Mouse (Mus musculus) neural tube, embryonic 14.5 days (tissue): ENCODE results near the gene Aff4. TPM values are rescaled to one million over a fixed set of nuclear protein-coding genes. Genes with fewer than 3 reads are reported as not detected.
"Not testable (repeated sequence)": the region's sequence is repeated elsewhere in the genome, so short reads cannot be mapped to it uniquely, and the experiment has no call there.

Source experiments
- ATAC-seq: fragments of 200-750 bp; cut with Nextera tagmentation; 2 replicates; pipeline ENCODE4 v1.8.0; 2017; ENCODE audit warnings: low read depth, mild to moderate bottlenecking, moderate TSS enrichment, moderate library complexity
- H3K27ac ChIP-seq: fragments of 300-500 bp; sonication (generic); 2 replicates; pipeline ENCODE4 v1.5.1; 2014; ENCODE audit warnings: low read depth, mild to moderate bottlenecking, control low read depth, low read length, moderate library complexity, mixed read lengths
- H3K27me3 ChIP-seq: fragments of 300-500 bp; sonication (generic); 2 replicates; pipeline ENCODE4 v1.6.1; 2014; ENCODE audit warnings: low read length; ENCODE audit not compliant: control insufficient read depth, insufficient read depth
- H3K36me3 ChIP-seq: fragments of 300-500 bp; sonication (generic); 2 replicates; pipeline ENCODE4 v1.6.1; 2014; ENCODE audit warnings: low read length, mixed read lengths; ENCODE audit not compliant: control insufficient read depth, insufficient read depth
- H3K4me1 ChIP-seq: fragments of 300-500 bp; sonication (generic); 2 replicates; pipeline ENCODE4 v1.6.1; 2014; ENCODE audit warnings: low read length; ENCODE audit not compliant: control insufficient read depth, insufficient read depth
- H3K4me2 ChIP-seq: fragments of 300-500 bp; sonication (generic); 2 replicates; pipeline ENCODE4 v1.6.1; 2014; ENCODE audit warnings: mild to moderate bottlenecking, low read depth, low read length, control low read depth
- H3K4me3 ChIP-seq: fragments of 300-500 bp; sonication (generic); 2 replicates; pipeline ENCODE4 v1.5.1; 2014; ENCODE audit warnings: low read depth, low read length, control low read depth, mixed read lengths
- H3K9ac ChIP-seq: fragments of 300-500 bp; sonication (generic); replicated peaks from 2 replicates; pipeline ENCODE4 v1.6.1; 2014; ENCODE audit warnings: low read depth, mild to moderate bottlenecking, control low read depth, low read length, mixed read lengths
- H3K9me3 ChIP-seq: fragments of 300-500 bp; sonication (generic); 2 replicates; pipeline ENCODE4 v1.6.1; 2016; ENCODE audit warnings: low read length; ENCODE audit not compliant: control insufficient read depth
- WGBS: fragments of 180-500 bp; shearing (Covaris S2); extraction: QIAGEN DNeasy Blood & Tissue Kit; methylation state at CpG from one replicate; pipeline ENCODE4 v1.1.7; 2014; 5-methylcytosine and 5-hydroxymethylcytosine counted together
- polyA plus RNA-seq: library from polyadenylated mRNA; unstranded; fragments of >200 nt; fragmentation: Nextera tagmentation; extraction: Ambion mirVana; gene quantifications from 2 replicates; pipeline ENCODE4 v1.2.1, GENCODE M21; 2014

Gene Aff4
- polyA plus RNA-seq, 1 experiment from 2014 or later: 95.0 TPM

- Histone ChIP-seq H3K9ac (no peak overlapping the region), H3K36me3 (peaks cover 17% of the 10 kb centered on the region; the same call in 1 of the 2 replicates)
- ATAC-seq: no peak
These were observed 18.5 kb upstream of the Aff4 start for GRCm38 (mm10) chr11:53332076-53332680.

DNA sequence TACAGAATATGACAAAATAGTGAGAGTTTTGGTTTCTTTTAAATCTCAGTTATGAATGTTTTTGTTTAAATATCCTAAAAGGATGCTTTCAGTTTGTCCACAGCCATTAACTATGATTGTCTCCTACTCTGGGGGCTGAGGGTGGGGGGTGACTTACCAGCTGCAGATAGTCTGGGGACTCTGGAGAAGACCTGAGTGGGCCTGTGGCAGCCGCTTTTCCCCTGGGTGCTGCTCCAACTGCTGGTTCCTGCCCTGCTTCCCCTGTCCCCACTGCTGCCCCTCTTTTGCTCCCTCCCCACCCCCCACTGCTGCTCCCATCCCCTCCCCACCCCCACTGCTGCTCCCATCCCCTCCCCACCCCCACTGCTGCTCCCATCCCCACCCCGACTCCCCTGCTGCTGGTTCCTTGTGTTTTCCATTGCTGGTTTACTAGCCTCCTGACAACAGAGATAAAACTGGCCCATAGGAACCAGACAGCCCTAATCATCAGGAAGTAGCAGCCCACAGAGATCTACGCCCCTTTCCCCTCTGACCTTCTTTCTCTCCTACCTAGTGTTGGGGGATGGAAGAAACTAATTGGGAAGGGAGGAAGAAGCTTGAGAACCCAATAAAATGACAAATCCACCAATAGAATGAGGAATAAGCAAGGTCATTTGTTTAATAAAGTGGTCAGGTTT, 15.0 kb upstream of the Aff4 start:
- no peak for ATAC-seq
- Histone ChIP-seq H3K4me2 (no peak overlapping the region), H3K9me3 (no peaks in the 10 kb centered on the region), H3K4me1 (no peaks in the 10 kb centered on the region), H3K27ac (no peak overlapping the region), H3K4me3 (no peak overlapping the region), H3K36me3 (peaks cover 8% of the 10 kb centered on the region; the same call in 1 of the 2 replicates), H3K9ac (no peak overlapping the region), H3K27me3 (no peaks in the 10 kb centered on the region)
- WGBS: 23% methylated on average over 3 of the region's 3 CpGs

More at GRCm38 (mm10) chr11:53332076-53332680, 18.5 kb upstream of the Aff4 start:
- Histone ChIP-seq H3K27ac (no peak overlapping the region), H3K9me3 (no peaks in the 10 kb centered on the region), H3K4me2 (no peak overlapping the region), H3K4me3 (no peak overlapping the region), H3K4me1 (no peaks in the 10 kb centered on the region), H3K27me3 (no peaks in the 10 kb centered on the region)
- WGBS: 93% methylated on average over 14 of the region's 14 CpGs

DNA sequence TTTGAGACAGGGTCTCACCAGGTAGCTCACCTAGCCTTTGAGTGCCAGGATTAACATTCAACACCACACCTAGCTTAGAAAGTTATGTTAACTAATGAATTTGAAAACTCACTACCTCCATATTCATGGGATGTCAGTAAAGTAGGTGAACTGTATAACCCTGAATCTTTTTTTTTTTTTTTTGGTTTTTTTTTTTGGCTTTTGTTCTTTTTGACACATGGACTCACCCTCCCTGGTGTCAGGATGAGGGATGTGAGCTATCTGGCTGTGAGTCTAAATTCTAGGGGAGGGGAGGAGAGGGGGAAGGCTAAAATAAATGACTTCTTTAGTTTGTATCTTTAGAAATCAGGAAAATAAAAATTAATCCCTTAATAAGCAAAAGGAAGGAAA, 14.5 kb upstream of the Aff4 start:
- no peak overlapping the region for H3K4me2 ChIP-seq
- H3K4me3 ChIP-seq: no peak overlapping the region
- no peak for ATAC-seq
- no peaks in the 10 kb centered on the region for H3K27me3 ChIP-seq
- no peaks in the 10 kb centered on the region for H3K9me3 ChIP-seq
- peaks cover 6% of the 10 kb centered on the region; the same call in 1 of the 2 replicates for H3K36me3 ChIP-seq
- H3K9ac ChIP-seq: no peak overlapping the region
- no peaks in the 10 kb centered on the region for H3K4me1 ChIP-seq
- no peak overlapping the region for H3K27ac ChIP-seq

DNA sequence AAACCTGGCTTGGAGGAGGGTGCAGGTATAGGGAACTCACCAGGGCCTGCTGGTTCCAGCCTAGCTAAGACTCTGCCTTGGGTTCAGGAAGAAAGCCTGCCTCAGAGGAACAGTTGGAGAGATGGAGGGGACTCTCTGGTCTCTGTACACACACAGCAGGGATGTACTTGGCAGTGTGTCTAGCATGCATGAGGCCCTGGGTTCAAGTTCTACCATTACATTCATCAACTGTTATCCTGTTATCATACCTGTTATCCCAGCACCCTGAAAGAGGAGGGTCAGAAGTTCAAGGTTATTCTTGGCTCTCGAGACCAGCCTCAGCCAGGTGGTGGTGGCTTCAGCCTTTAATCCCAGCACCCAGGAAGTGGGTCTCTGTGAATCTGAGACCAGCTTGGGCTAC, 13.7 kb upstream of the Aff4 start:
- Histone ChIP-seq H3K9me3 (no peaks in the 10 kb centered on the region), H3K4me3 (no peak overlapping the region), H3K4me2 (no peak overlapping the region), H3K27me3 (no peaks in the 10 kb centered on the region), H3K4me1 (no peaks in the 10 kb centered on the region), H3K27ac (no peak overlapping the region), H3K9ac (no peak overlapping the region), H3K36me3 (peaks cover 3% of the 10 kb centered on the region; the same call in 1 of the 2 replicates)
- no peak for ATAC-seq
- WGBS: 81% methylated on average over 1 of the region's 1 CpGs

DNA sequence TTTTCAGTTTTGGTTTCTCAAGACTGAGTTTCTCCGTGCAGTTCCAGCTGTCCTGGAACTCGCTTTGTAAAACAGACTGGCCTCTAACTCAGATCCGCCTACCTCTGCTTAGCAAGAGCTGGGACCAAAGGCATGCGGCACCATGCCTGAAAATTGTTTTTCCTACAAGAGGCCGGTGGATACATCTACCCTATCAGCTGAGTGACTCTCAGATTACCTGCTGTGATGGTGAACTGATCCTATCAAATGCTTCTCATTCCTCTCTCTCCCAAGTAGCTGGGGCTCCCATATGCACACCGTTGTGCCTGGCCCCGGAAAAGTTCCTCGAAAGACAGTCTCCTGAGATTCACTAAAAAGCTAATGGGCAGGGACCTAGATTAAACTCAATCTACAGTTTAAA, 12.9 kb upstream of the Aff4 start:
- ATAC-seq: no peak
- WGBS: 82% methylated on average over 8 of the region's 8 CpGs
- H3K27me3 ChIP-seq: no peaks in the 10 kb centered on the region
- H3K4me2 ChIP-seq: no peak overlapping the region
- no peaks in the 10 kb centered on the region for H3K9me3 ChIP-seq
- H3K4me3 ChIP-seq: no peak overlapping the region
- no peak overlapping the region for H3K9ac ChIP-seq
- H3K36me3 ChIP-seq: 0 out of 2 replicates have a peak, but pooled peaks cover 3% of the 10 kb centered on the region
- no peaks in the 10 kb centered on the region for H3K4me1 ChIP-seq
- H3K27ac ChIP-seq: no peak overlapping the region

GRCm38 (mm10) chr11:53341019-53341418, 9.6 kb upstream of the Aff4 start:
- H3K9ac ChIP-seq, H3K4me3 ChIP-seq, H3K27ac ChIP-seq, H3K36me3 ChIP-seq, ATAC-seq, H3K4me2 ChIP-seq, H3K27me3 ChIP-seq, H3K9me3 ChIP-seq, H3K4me1 ChIP-seq: not testable (repeated sequence)
- WGBS: 92% methylated on average over 10 of the region's 10 CpGs

DNA sequence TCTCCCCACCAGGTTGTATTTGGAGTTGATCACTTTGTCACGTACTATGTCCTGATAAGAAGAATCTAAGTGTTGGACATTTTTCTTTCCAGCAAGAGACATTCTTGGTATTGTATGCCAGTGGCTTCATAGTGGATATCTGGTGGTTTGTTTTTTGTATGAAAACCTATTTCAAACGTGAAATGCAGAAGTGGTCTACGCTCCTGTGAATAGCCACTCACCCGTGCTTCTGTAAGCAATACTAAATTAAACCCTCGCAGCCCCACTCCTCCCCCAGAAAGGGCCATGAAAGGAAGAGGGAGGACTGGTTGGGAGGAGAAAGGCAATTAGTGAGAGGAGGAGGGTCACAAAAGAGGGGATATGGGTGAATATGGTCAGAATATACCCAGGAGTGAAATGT, 7.9 kb upstream of the Aff4 start:
- Histone ChIP-seq H3K4me3 (no peak overlapping the region), H3K27ac (no peak overlapping the region), H3K36me3 (no peaks in the 10 kb centered on the region), H3K4me2 (no peak overlapping the region), H3K9me3 (no peaks in the 10 kb centered on the region), H3K27me3 (no peaks in the 10 kb centered on the region), H3K4me1 (no peaks in the 10 kb centered on the region), H3K9ac (no peak overlapping the region)
- ATAC-seq: no peak
- WGBS: 58% methylated on average over 5 of the region's 5 CpGs

DNA sequence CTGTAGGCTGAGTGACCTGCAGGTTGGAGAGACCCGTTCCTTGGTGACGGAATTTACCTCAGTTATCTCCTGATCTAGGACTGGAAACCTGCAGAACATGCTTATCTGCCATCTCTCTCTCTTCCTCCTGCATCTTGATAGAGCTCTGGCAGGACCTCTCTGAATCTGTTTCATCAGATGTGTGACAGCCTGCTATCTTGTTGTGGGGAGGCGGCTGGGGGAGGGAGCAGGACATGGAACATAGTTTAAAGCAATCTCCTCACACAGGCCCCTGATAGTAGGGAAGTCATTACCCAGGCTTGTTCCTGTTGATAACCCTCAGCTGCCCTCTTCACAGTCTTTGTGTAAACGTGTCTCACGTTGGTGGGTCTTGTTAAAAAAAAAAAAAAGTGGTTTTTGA, 5.3 kb upstream of the Aff4 start:
- no peaks in the 10 kb centered on the region for H3K36me3 ChIP-seq
- no peaks in the 10 kb centered on the region for H3K9me3 ChIP-seq
- no peak overlapping the region for H3K9ac ChIP-seq
- 39% methylated on average over 5 of the region's 5 CpGs for WGBS
- no peak for ATAC-seq
- H3K27ac ChIP-seq: no peak overlapping the region
- H3K27me3 ChIP-seq: no peaks in the 10 kb centered on the region
- no peak overlapping the region for H3K4me3 ChIP-seq
- H3K4me1 ChIP-seq: no peaks in the 10 kb centered on the region
- H3K4me2 ChIP-seq: no peak overlapping the region

DNA sequence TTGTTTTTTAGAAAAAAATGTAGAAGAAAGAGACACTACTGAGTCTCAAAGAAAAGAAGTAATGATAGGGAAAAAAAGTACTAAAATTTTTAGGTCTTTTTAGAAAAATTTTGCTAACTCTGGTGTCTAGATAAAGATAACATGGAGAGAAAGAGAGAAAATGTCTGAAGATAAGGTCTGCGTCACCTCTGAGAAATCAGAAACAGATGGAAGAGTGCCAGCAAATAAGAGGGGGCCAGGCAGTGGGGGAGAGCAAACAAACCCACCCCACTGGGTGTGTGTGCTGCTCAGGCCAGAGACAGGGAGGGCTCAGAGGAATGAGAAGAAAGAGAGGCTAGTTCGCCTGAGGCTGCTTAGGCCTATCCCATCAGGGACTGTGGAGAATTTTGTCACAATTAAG, 4.9 kb upstream of the Aff4 start:
- no peaks in the 10 kb centered on the region for H3K27me3 ChIP-seq
- H3K4me3 ChIP-seq: no peak overlapping the region
- H3K4me1 ChIP-seq: no peaks in the 10 kb centered on the region
- ATAC-seq: no peak
- H3K9me3 ChIP-seq: no peaks in the 10 kb centered on the region
- H3K36me3 ChIP-seq: no peaks in the 10 kb centered on the region
- H3K4me2 ChIP-seq: no peak overlapping the region
- no peak overlapping the region for H3K27ac ChIP-seq
- 78% methylated on average over 2 of the region's 2 CpGs for WGBS
- no peak overlapping the region for H3K9ac ChIP-seq
